9 mouse cellular contexts compared by ENCODE assay signal in the genomic region with DNA sequence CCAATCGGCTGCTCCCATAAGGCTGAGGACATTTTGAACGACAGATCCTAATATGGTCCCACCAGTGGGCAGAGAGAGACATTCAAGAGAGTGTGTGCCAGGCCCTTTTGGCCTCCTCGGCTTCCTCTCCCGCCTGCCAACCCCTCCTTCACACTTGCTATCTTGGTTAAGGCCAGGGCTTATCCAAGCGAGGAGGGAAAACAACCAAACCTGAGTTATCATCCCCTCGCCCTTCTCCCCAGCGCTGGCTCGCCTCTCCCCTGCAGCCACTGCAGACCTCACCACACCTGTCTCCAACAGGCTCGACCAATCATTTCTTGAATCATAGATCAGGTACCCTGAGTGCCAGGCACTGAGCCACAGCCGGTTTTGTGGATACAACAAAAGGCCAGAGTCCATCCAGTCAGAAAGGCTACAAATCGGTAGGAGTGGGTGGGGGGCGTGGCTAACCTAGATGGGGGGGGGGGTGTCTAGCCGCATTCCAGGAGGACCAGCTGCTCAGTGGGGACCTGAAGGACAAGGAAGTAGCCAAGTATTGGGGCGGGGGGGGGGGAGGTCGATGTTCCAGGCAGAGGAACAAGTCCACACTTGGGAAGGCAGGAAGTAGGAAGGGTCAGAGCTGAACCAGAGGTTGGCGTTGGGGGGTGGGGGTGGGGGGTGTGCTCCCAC. TPM values are rescaled to one million over a fixed set of nuclear protein-coding genes. Genes with fewer than 3 reads are reported as not detected.
DNase-seq lines count a peak whose midpoint lies in the region; ATAC-seq and TF ChIP-seq lines count a peak whose summit lies in the region.
"Had no signal": no experiment of that assay in that cellular context is flagged by ENCODE, and none has a peak within 500 bp of the region (broad histone marks: within the 10 kb centered on the region; RNA-seq: fewer than 3 reads in every experiment).

No protein-coding gene starts in this region.

- 0 out of 2 replicates have a peak, but pooled peaks have one; percentile 24 for ATAC-seq in heart, embryonic 16.5 days (replicated peaks; ENCODE audit: extremely low read depth, insufficient read depth, low FRiP score)
- ATAC-seq in limb, embryonic 15.5 days (ENCODE audit: insufficient number of reproducible peaks, low FRiP score, low TSS enrichment, low read depth), result no peak
- ATAC-seq in granulocyte monocyte progenitor cell, adult 5-6 weeks (replicated peaks; ENCODE audit: poor library complexity, severe bottlenecking), result no peak

- H3K4me2 ChIP-seq in heart, embryonic 16.5 days (ENCODE audit: low read depth, low read length), result peak overlapping the region; percentile 11; the same call in 1 of the 2 replicates
- H3K4me2 ChIP-seq in limb, embryonic 15.5 days, result no peak overlapping the region

- peak overlapping the region; percentile 75 for H3K4me3 ChIP-seq in ES-Bruce4 (ENCODE audit: low read depth, low read length)
- H3K4me3 ChIP-seq in heart, embryonic 16.5 days (ENCODE audit: low read length), result no peak overlapping the region
- no peak overlapping the region for H3K4me3 ChIP-seq in limb, embryonic 15.5 days
- H3K4me3 ChIP-seq: erythroblast, embryonic 14.5 days had no signal

- no peak for TF ChIP-seq CTCF in ES-Bruce4 (IDR thresholded peaks at IDR 0.05; ENCODE audit: low read depth, low read length)

- H3K9ac ChIP-seq in ES-Bruce4 (ENCODE audit: low read depth, poor library complexity, severe bottlenecking), result peak overlapping the region; percentile 70
- peak overlapping the region; percentile 26; the same call in 1 of the 2 replicates for H3K9ac ChIP-seq in heart, embryonic 16.5 days (ENCODE audit: low read length)
- H3K9ac ChIP-seq in limb, embryonic 15.5 days, result no peak overlapping the region

- TF ChIP-seq POLR2A in ES-Bruce4 (IDR thresholded peaks at IDR 0.05; ENCODE audit: insufficient read depth, low read length), result peak; percentile 12

- H3K9me3 ChIP-seq in ES-Bruce4 (replicated peaks; ENCODE audit: control insufficient read depth, insufficient read depth, low read length, poor library complexity, severe bottlenecking), result no peaks in the 10 kb centered on the region
- no peaks in the 10 kb centered on the region for H3K9me3 ChIP-seq in heart, embryonic 16.5 days (replicated peaks; ENCODE audit: control insufficient read depth, low read length)
- H3K9me3 ChIP-seq in limb, embryonic 15.5 days, result no peaks in the 10 kb centered on the region

- WGBS in heart, embryonic 16.5 days, result 24% methylated on average over 16 of the region's 16 CpGs
- WGBS in limb, embryonic 15.5 days, result 22% methylated on average over 16 of the region's 16 CpGs

- H3K27me3 ChIP-seq in ES-Bruce4 (ENCODE audit: control insufficient read depth, insufficient read depth, low read length, poor library complexity, severe bottlenecking), result no peaks in the 10 kb centered on the region
- no peaks in the 10 kb centered on the region for H3K27me3 ChIP-seq in heart, embryonic 16.5 days (ENCODE audit: control insufficient read depth, insufficient read depth, low read length)
- H3K27me3 ChIP-seq in limb, embryonic 15.5 days, result no peaks in the 10 kb centered on the region

- DNase-seq in embryo, embryonic 10 days (ENCODE audit: low spot score), result peak; percentile 15
- no peak for DNase-seq in embryo, embryonic 10.5 days (ENCODE audit: low spot score)
- DNase-seq in right cerebral cortex, postnatal 25 days, result no peak
- DNase-seq in urinary bladder, adult 2 months (ENCODE audit: low spot score), result no peak

- peaks cover 3% of the 10 kb centered on the region for H3K4me1 ChIP-seq in ES-Bruce4 (ENCODE audit: control insufficient read depth, insufficient read depth, low read length)
- peaks cover 28% of the 10 kb centered on the region for H3K4me1 ChIP-seq in heart, embryonic 16.5 days (ENCODE audit: control insufficient read depth, insufficient read depth, low read length)
- H3K4me1 ChIP-seq in limb, embryonic 15.5 days, result peaks cover 39% of the 10 kb centered on the region

- no peak for TF ChIP-seq EP300 in ES-Bruce4 (IDR thresholded peaks at IDR 0.05; ENCODE audit: insufficient read depth, low read depth, low read length)

- peak overlapping the region; percentile 98 for H3K27ac ChIP-seq in ES-Bruce4 (ENCODE audit: insufficient read depth, low read length)
- H3K27ac ChIP-seq in heart, embryonic 16.5 days (ENCODE audit: low read length), result peak overlapping the region; percentile 54
- peak overlapping the region; percentile 71 for H3K27ac ChIP-seq in limb, embryonic 15.5 days

- no peaks in the 10 kb centered on the region for H3K36me3 ChIP-seq in ES-Bruce4 (ENCODE audit: control insufficient read depth, insufficient read depth, low read length, poor library complexity, severe bottlenecking)
- no peaks in the 10 kb centered on the region for H3K36me3 ChIP-seq in heart, embryonic 16.5 days (ENCODE audit: control insufficient read depth, insufficient read depth)
- no peaks in the 10 kb centered on the region for H3K36me3 ChIP-seq in limb, embryonic 15.5 days

RNA-seq across cellular contexts. Expression of gene Wasf2, which starts 26.6 kb away (rescaled TPM):
- polyA plus RNA-seq in ES-Bruce4 (2011; ENCODE audit: insufficient read depth, insufficient read length, low read depth, missing spikeins), result 102 and 103 TPM in 2 replicates
- 45.0 and 66.3 TPM in 2 replicates for polyA plus RNA-seq in heart, embryonic 16.5 days (2015; fragmentation: Nextera tagmentation; extraction: Ambion mirVana)
- 117 and 129 TPM in 2 replicates for polyA plus RNA-seq in limb, embryonic 15.5 days (2015; fragmentation: Nextera tagmentation; extraction: Ambion mirVana)
- 44.4 and 59.3 TPM in 2 replicates for polyA plus RNA-seq in urinary bladder, adult 2 months (2012; rRNA removed)
- 109 and 147 TPM in 2 replicates for total RNA-seq in granulocyte monocyte progenitor cell, adult 5-6 weeks (2014; fragmentation: Nextera tagmentation)
- 34.1 and 37.3 TPM in 2 replicates for total RNA-seq in granulocyte monocyte progenitor cell, adult 5-6 weeks (2017)
